Mouse (Mus musculus) ES-E14 (cell line): ENCODE results near the gene Ltb4r2.

ENCODE experiments used
- HCFC1 ChIP-seq: IDR thresholded peaks from 2 replicates; pipeline ENCODE4 v1.6.1; 2012; ENCODE audit warnings: low read length, inconsistent platforms, borderline replicate concordance; ENCODE audit not compliant: insufficient read depth
- MAFK ChIP-seq: IDR thresholded peaks from 2 replicates; pipeline ENCODE4 v1.6.1; 2014; ENCODE audit warnings: mild to moderate bottlenecking, low read depth, low read length, inconsistent platforms; ENCODE audit not compliant: insufficient read depth

GRCm38 (mm10) chr14:55721076-55721475 is 40.2 kb upstream of the Ltb4r2 start:
- TF ChIP-seq MAFK = no peak
- no peak for TF ChIP-seq HCFC1
